Mouse (Mus musculus) limb, embryonic 14.5 days (tissue): ENCODE results near the gene Aff3. TPM values are rescaled to one million over a fixed set of nuclear protein-coding genes. Genes with fewer than 3 reads are reported as not detected.

Experiments
- ATAC-seq: fragments of 200-750 bp; cut with Nextera tagmentation; 2 replicates; pipeline ENCODE4 v1.8.0; 2017; ENCODE audit warnings: low read depth, moderate number of reproducible peaks, moderate TSS enrichment; ENCODE audit not compliant: low FRiP score
- DNase-seq: peaks from one replicate; pipeline ENCODE4 v3.0.0-alpha.2; 2015; ENCODE audit warnings: low spot score
- H3K27ac ChIP-seq: fragments of 300-500 bp; sonication (generic); replicated peaks from 2 replicates; pipeline ENCODE4 v1.5.1; 2014; ENCODE audit warnings: low read depth, mild to moderate bottlenecking, low read length, moderate library complexity, mixed read lengths
- H3K27me3 ChIP-seq: fragments of 300-500 bp; sonication (generic); 2 replicates; pipeline ENCODE4 v1.6.1; 2014; ENCODE audit warnings: low read length, mixed read lengths; ENCODE audit not compliant: control insufficient read depth, insufficient read depth
- H3K36me3 ChIP-seq: fragments of 300-500 bp; sonication (generic); 2 replicates; pipeline ENCODE4 v1.6.1; 2014; ENCODE audit warnings: mild to moderate bottlenecking, low read length, moderate library complexity, mixed read lengths; ENCODE audit not compliant: control insufficient read depth, insufficient read depth
- H3K4me1 ChIP-seq: fragments of 300-500 bp; sonication (generic); 2 replicates; pipeline ENCODE4 v1.6.1; 2014; ENCODE audit warnings: antibody characterized with exemption, low read length, mixed read lengths; ENCODE audit not compliant: control insufficient read depth, insufficient read depth
- H3K4me2 ChIP-seq: fragments of 300-500 bp; sonication (generic); replicated peaks from 2 replicates; pipeline ENCODE4 v1.6.1; 2014; ENCODE audit warnings: low read depth, mild to moderate bottlenecking, low read length, moderate library complexity; ENCODE audit not compliant: severe bottlenecking
- H3K4me3 ChIP-seq: fragments of 300-500 bp; sonication (generic); replicated peaks from 2 replicates; pipeline ENCODE4 v1.5.1; 2014; ENCODE audit warnings: low read length
- H3K9ac ChIP-seq: fragments of 300-500 bp; sonication (generic); 2 replicates; pipeline ENCODE4 v1.6.1; 2014; ENCODE audit warnings: mild to moderate bottlenecking, low read depth, low read length, moderate library complexity; ENCODE audit not compliant: severe bottlenecking
- H3K9me3 ChIP-seq: fragments of 300-500 bp; sonication (generic); 2 replicates; pipeline ENCODE4 v1.6.1; 2016; ENCODE audit warnings: low read length; ENCODE audit not compliant: control insufficient read depth
- POLR2A ChIP-seq: fragments of 200-500 bp; IDR thresholded peaks from 2 replicates; pipeline ENCODE4 v1.8.0; 2012; ENCODE audit warnings: inconsistent platforms, mild to moderate bottlenecking, moderate library complexity, borderline replicate concordance; ENCODE audit not compliant: insufficient read depth, insufficient read length; ENCODE audit errors: extremely low read depth
- WGBS: fragments of 180-500 bp; shearing (Covaris S2); extraction: QIAGEN DNeasy Blood & Tissue Kit; methylation state at CpG from one replicate; pipeline ENCODE4 v1.1.7; 2014; 5-methylcytosine and 5-hydroxymethylcytosine counted together
- polyA plus RNA-seq, 2 experiments: library from polyadenylated mRNA; depleted of rRNA in 1 of 2; stranded (reverse) in 1 of 2; unstranded in 1 of 2; fragments of >200 nt; fragmentation: Nextera tagmentation in 1 of 2; extraction: Ambion mirVana in 1 of 2; gene quantifications; 2 replicates each; pipeline versions ENCODE4 v1.2.1 to v1.2.3; 2012 to 2014

Aff3 gene
- polyA plus RNA-seq, 2 experiments: 20.4 to 22.4 TPM

- Histone ChIP-seq H3K9ac (no peak overlapping the region), H3K36me3 (no peaks in the 10 kb centered on the region), H3K4me3 (no peak overlapping the region), H3K27me3 (no peaks in the 10 kb centered on the region), H3K9me3 (no peaks in the 10 kb centered on the region), H3K4me2 (no peak overlapping the region), H3K4me1 (no peaks in the 10 kb centered on the region), H3K27ac (no peak overlapping the region)
- no peak for ATAC-seq
- no peak for DNase-seq
- TF ChIP-seq POLR2A: no peak
- WGBS: 78% methylated on average over 1 of the region's 1 CpGs
Measured at GRCm38 (mm10) chr1:38141371-38141770, 523.4 kb downstream of the Aff3 start.

GRCm38 (mm10) chr1:38140911-38141310, 523.8 kb downstream of the Aff3 start:
- H3K4me1 ChIP-seq: no peaks in the 10 kb centered on the region
- no peak overlapping the region for H3K9ac ChIP-seq
- no peaks in the 10 kb centered on the region for H3K9me3 ChIP-seq
- ATAC-seq: no peak
- no peak for DNase-seq
- H3K27me3 ChIP-seq: no peaks in the 10 kb centered on the region
- no peak overlapping the region for H3K27ac ChIP-seq
- no peaks in the 10 kb centered on the region for H3K36me3 ChIP-seq
- TF ChIP-seq POLR2A: no peak
- 88% methylated on average over 2 of the region's 2 CpGs for WGBS
- no peak overlapping the region for H3K4me3 ChIP-seq
- H3K4me2 ChIP-seq: no peak overlapping the region

- 73% methylated on average over 2 of the region's 2 CpGs for WGBS
- TF ChIP-seq POLR2A: no peak
- H3K4me1 ChIP-seq: no peaks in the 10 kb centered on the region
Measured at GRCm38 (mm10) chr1:38139396-38139795, 525.4 kb downstream of the Aff3 start.

GRCm38 (mm10) chr1:38132942-38133341, 531.8 kb downstream of the Aff3 start:
- Histone ChIP-seq H3K27ac (no peak overlapping the region), H3K4me1 (peaks cover 9% of the 10 kb centered on the region), H3K36me3 (no peaks in the 10 kb centered on the region), H3K9ac (no peak overlapping the region), H3K4me3 (no peak overlapping the region), H3K27me3 (no peaks in the 10 kb centered on the region), H3K9me3 (no peaks in the 10 kb centered on the region), H3K4me2 (no peak overlapping the region)
- DNase-seq: no peak
- no peak for TF ChIP-seq POLR2A
- 74% methylated on average over 6 of the region's 6 CpGs for WGBS
- ATAC-seq: no peak

More at GRCm38 (mm10) chr1:38139396-38139795, 525.4 kb downstream of the Aff3 start:
- H3K9me3 ChIP-seq: no peaks in the 10 kb centered on the region
- no peak overlapping the region for H3K4me3 ChIP-seq
- H3K27ac ChIP-seq: no peak overlapping the region
- H3K27me3 ChIP-seq: no peaks in the 10 kb centered on the region
- H3K36me3 ChIP-seq: no peaks in the 10 kb centered on the region
- no peak overlapping the region for H3K4me2 ChIP-seq
- DNase-seq (no peak), ATAC-seq (no peak)
- no peak overlapping the region for H3K9ac ChIP-seq

- Histone ChIP-seq H3K4me2 (no peak overlapping the region), H3K4me1 (peaks cover 14% of the 10 kb centered on the region), H3K9me3 (no peaks in the 10 kb centered on the region), H3K36me3 (no peaks in the 10 kb centered on the region), H3K4me3 (no peak overlapping the region), H3K9ac (no peak overlapping the region), H3K27ac (no peak overlapping the region), H3K27me3 (no peaks in the 10 kb centered on the region)
- no peak for ATAC-seq
- WGBS: 48% methylated on average over 10 of the region's 10 CpGs
- DNase-seq: no peak
- TF ChIP-seq POLR2A: no peak
Measured at GRCm38 (mm10) chr1:38130715-38131483, 533.9 kb downstream of the Aff3 start.
